Mouse (Mus musculus): ENCODE measurements around the gene Fbp1. TPM values are rescaled to one million over a fixed set of nuclear protein-coding genes. Genes with fewer than 3 reads are reported as not detected.
"Not testable (repeated sequence)": the region's sequence is repeated elsewhere in the genome, so short reads cannot be mapped to it uniquely, and the experiment has no call there.

Fbp1 gene
- not detected for total RNA-seq (2022)

DNA sequence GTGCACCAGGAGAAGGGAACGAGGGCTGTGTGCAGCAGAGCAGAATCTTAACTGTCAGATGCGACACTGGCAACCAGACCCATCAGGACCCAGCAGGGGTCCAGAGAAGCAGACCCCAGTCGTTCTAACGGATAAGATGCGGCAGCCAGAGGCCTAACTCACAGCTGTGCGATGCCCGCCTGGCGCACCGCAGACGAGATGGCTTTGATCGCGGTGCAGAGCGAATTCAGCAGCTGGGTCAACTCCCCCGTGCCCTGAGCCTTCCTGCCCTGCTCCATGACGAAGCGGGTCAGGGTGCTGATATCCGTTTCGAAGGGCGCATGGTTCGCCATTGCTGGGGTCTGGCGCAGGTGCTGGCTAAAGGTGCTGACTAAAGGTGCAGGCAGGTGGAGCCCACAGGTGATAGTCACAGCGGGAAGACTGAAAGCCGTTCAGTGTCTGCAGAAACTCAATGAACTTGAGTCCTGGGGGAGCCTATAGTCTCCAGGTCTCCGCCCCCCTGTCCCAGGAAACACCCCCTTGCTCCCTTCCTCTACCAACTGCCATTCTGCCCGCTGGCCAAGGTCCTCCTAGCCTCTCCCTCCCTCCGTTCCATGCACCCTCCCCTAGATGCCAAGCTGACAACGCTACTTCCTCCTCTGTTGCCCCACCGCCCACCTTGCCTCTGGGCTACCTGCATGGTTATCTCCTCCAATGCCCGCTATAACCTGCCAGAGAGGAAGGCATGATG is at the start of gene Fbp1:
Gene Fbp1, minus strand, starts transcription at position 571 of the 730 bp plus-strand sequence.
- DNase-seq (ENCODE audit: low spot score): no peak

- no peak for DNase-seq (ENCODE audit: low spot score)
Measured at GRCm38 (mm10) chr13:62932452-62932851, 44.4 kb upstream of the Fbp1 start.

DNA sequence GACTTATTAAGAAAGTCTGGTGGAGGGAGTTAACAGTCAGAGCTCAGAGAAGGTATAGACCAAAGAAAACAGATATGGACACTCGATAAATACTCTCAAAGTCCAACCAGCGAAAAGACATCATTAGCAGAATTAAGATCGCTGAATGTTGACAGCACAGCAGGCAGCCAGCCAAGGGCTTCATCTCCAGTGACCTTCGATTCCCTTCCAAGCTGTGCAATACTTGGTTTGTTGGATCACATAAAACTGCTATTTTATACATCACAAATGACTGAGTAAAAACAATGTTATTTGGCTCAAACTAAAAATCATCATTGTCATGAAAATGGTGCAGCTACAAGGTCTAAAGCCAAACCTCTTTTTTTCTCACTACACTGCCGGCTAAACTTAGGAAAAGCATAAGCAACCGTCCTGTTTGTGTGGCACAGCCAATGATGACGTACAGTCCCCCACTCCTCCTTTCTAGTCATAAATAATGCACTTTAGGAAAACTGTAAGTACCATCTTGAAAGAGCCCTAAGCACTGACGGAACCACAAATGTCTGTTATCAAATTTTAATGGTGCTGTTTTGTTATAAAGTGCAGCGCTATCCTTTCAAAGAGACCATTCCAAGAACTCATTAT is 41.8 kb upstream of the Fbp1 start:
- no peak for DNase-seq (ENCODE audit: low spot score)

- DNase-seq (ENCODE audit: low spot score): not testable (repeated sequence)
Measured at GRCm38 (mm10) chr13:62929144-62929543, 41.1 kb upstream of the Fbp1 start.

DNA sequence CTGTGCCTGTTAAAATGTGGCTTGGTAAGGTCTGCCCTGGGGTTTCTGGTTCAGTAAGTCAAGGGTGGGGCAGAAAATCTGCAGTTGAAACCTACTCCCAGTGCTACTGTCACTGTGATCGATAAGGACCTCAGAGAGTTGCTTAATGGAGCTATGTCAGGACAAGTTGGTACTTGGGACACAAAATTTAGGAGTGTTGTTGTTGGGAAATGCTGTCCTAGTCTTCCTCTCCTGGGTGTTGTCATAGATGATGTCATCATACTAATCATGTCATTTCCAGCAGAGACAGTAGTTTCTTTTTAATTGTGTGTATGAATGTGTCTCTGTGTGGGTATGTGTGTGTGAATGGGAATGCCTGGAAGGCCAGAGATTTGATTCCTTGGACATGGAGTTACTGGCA is 39.4 kb upstream of the Fbp1 start:
- DNase-seq (ENCODE audit: low spot score): no peak

GRCm38 (mm10) chr13:62926479-62926878 is 38.4 kb upstream of the Fbp1 start:
- peak; percentile 55 for DNase-seq (ENCODE audit: low spot score)

DNA sequence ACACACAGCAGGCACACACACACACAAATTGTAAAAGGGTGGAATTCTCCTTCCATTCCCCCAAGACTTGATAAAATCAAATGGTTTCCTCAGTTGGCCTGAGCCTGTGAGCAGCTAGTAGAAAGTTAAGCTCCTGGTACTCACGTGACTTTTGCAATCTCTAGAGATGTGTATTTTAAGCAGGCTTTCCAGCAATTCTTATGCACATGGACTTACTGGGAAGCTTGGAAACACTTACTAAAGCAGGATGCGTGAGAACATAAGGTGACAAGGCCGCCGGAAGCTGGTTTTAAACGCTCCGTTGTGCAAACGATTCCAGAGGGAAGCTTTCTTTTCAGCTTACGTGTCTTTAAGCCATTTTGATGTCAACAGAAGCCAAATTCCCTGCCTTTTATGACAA is 35.1 kb upstream of the Fbp1 start:
- DNase-seq (ENCODE audit: low spot score): peak; percentile 16

DNA sequence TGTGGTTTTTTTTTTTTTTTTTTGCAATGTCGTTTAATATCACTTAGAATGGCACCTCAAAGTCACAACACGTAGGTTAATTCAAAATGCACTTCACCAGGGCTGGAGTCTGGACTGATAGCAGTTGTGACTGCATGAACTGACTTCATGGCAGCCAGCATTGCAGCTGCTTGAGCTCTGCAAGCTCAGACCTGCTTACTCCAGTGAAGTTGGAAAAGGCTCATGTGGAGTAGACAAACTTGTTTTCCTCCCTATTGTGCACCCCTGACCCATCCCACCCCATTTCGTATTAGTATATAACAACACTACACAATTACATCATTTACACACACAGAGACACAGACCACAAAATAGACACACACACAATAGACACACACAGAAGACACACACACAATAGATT is 34.6 kb upstream of the Fbp1 start:
- DNase-seq (ENCODE audit: low spot score): no peak

GRCm38 (mm10) chr13:62919647-62920341 is 31.7 kb upstream of the Fbp1 start:
- peak; percentile 57 for DNase-seq (ENCODE audit: low spot score)

GRCm38 (mm10) chr13:62917416-62918110 is 29.5 kb upstream of the Fbp1 start:
- DNase-seq (ENCODE audit: low spot score): no peak

DNA sequence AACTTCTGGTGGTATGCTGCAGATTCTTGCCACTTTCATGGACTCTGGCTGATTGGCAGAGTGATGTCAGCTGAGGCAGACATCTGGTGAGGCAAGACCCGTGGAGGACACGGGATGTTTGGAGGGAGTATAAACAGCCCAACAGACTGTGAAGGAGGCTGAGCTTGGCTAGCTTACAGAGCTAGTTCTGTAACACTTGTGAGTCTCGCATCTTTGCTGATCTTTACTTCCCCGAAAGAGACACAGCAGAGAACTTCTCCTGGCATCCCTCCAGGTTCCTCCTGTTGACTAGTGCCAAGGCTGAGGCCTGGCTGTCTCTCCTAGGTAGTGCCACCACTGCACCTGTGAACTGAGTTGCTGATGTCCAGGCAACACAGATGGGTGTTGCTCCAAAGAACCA is 28.6 kb upstream of the Fbp1 start:
- DNase-seq (ENCODE audit: low spot score): no peak

- DNase-seq (ENCODE audit: low spot score): no peak
Measured at GRCm38 (mm10) chr13:62911575-62911974, 23.5 kb upstream of the Fbp1 start.

GRCm38 (mm10) chr13:62910206-62910605 is 22.1 kb upstream of the Fbp1 start:
- no peak for DNase-seq (ENCODE audit: low spot score)

- no peak for DNase-seq (ENCODE audit: low spot score)
Measured at GRCm38 (mm10) chr13:62909776-62910175, 21.7 kb upstream of the Fbp1 start.

GRCm38 (mm10) chr13:62908163-62908559 is 20.1 kb upstream of the Fbp1 start:
- DNase-seq (ENCODE audit: low spot score): no peak

- no peak for DNase-seq (ENCODE audit: low spot score)
Measured at GRCm38 (mm10) chr13:62907527-62908162, 19.6 kb upstream of the Fbp1 start.

GRCm38 (mm10) chr13:62901139-62901538 is 13.1 kb upstream of the Fbp1 start:
- no peak for DNase-seq (ENCODE audit: low spot score)

GRCm38 (mm10) chr13:62897927-62898646 is 10.0 kb upstream of the Fbp1 start:
- DNase-seq (ENCODE audit: low spot score): no peak

DNA sequence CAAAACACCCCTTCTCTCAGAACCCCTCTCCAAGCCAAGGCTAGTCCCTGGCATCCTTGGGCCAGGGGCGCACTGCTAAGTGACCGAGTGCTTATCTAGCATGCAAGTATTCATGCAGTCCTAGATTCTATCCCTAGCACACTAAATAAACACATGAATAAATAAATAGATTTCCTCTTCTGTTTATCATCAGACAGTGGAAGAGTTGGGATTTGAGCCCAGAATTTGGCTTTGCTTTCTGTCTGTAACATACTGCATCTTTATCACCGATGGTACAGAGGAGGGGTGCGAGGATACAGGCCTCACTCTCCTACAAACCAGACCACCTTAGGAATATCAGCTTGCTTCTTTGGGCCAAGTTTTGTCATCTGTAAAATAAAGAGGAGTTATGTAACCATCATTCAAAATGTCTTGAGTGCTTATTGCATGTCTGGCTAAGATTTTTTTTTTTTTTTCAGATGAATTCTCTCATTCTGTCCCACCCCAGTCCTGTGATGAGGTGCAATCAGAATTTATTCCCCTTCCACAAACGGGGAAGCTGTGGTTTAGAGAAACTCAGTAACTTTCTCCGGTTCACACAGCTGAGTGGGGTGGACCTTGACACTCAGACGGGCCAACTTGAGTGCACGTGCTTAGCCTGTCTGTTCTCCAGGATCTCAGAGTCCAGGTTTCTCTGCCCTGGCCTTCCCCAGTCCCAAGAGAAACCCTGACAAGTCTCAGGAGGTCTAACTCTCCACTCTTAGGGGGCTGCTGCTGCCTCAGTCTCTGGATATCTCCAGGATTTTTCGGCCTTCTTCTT is 5.2 kb upstream of the Fbp1 start:
- DNase-seq (ENCODE audit: low spot score): no peak

- DNase-seq (ENCODE audit: low spot score): no peak
Measured at GRCm38 (mm10) chr13:62889311-62889710, 1.2 kb upstream of the Fbp1 start.

Data from heart, adult 8-10 months (tissue).